Mouse (Mus musculus) cerebellum, adult 2 months (tissue): ENCODE measurements at regions not wholly inside any gene's neighbourhood (a gene's known extent, or its start where the extent isn't known, plus 50 kb on each side); places are given as distances from the start of the nearest gene placed in this dataset.

Source experiments
- CTCF ChIP-seq: fragments of 200-500 bp; IDR thresholded peaks from 2 replicates; pipeline ENCODE4 v1.5.1; 2011; ENCODE audit warnings: low read depth, mild to moderate bottlenecking, control low read depth, low read length, moderate library complexity, borderline replicate concordance; ENCODE audit not compliant: insufficient read depth
- POLR2A ChIP-seq: fragments of 200-500 bp; IDR thresholded peaks from 2 replicates; pipeline ENCODE4 v1.6.1; 2011; ENCODE audit warnings: low read length, control low read depth, borderline replicate concordance; ENCODE audit not compliant: insufficient read depth

DNA sequence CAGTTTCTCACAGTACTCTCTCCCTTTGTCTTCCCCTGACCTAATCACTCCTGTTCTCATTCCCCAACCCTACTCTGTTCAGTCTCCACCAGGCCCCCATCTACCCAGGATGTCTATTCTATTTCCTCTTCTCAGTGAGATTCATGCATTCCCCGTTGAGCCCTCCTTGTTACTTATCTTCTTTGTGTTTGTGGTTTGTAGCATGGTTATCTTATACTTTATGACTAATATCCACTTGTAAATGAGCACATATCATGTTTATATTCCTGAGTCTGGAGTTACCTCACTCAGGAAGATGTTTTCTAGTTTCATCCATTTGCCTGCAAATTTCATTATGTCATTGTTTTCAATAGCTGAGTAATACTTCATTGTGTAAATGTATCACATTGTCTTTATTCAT, 111.0 kb upstream of the Elavl2 start:
- TF ChIP-seq POLR2A: no peak
- TF ChIP-seq CTCF: no peak
